Mouse (Mus musculus) testis, adult 2 months (tissue): Measurements from ENCODE around the gene P3h3.

Experiments used
- CTCF ChIP-seq: fragments of 200-500 bp; IDR thresholded peaks from 2 replicates; pipeline ENCODE4 v1.5.1; 2012; ENCODE audit warnings: low read depth, mild to moderate bottlenecking, inconsistent platforms, low read length, moderate library complexity; ENCODE audit not compliant: control insufficient read depth, insufficient read depth, insufficient replicate concordance
- POLR2A ChIP-seq: fragments of 200-500 bp; IDR thresholded peaks from 2 replicates; pipeline ENCODE4 v1.6.1; 2012; ENCODE audit warnings: low read depth, mild to moderate bottlenecking, inconsistent platforms, low read length, moderate library complexity; ENCODE audit not compliant: control insufficient read depth

DNA sequence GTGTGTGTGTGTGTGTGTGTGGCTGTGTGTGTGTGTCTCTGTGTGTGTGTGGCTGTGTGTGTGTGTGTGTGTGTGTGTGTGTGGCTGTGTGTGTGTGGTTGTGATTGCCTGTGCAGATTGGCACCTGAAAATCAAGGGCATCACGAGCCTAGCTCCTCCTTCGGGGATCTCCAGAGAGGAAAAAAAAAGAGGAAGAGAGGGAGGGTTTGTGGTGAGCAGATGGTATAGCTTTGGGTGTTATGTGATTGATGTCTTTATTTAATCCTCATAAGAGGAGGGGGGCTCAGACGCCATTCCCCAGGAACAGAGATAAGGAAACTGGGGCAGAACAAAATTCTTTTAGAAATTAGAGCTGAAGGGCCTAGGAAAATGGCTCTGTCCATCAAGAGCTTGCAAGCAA, 40.8 kb upstream of the P3h3 start:
- TF ChIP-seq CTCF = no peak
- TF ChIP-seq POLR2A = no peak
